Mouse (Mus musculus) kidney, adult 10 weeks (tissue): ENCODE results near the gene Gm13030. TPM values are rescaled to one million over a fixed set of nuclear protein-coding genes. Genes with fewer than 3 reads are reported as not detected.

Experiments used
- polyA plus RNA-seq: library from polyadenylated mRNA; stranded (reverse); fragments of 350-450 nt; fragmentation: Illumina TruSeq; extraction: RNeasy Lipid Tissue Mini Kit (QIAGEN cat#74804); gene quantifications from one replicate; pipeline ENCODE4 v1.2.3, GENCODE M21; 2014; ENCODE audit warnings: low read depth, low replicate concordance

Gene Gm13030
- polyA plus RNA-seq = not detected

DNA sequence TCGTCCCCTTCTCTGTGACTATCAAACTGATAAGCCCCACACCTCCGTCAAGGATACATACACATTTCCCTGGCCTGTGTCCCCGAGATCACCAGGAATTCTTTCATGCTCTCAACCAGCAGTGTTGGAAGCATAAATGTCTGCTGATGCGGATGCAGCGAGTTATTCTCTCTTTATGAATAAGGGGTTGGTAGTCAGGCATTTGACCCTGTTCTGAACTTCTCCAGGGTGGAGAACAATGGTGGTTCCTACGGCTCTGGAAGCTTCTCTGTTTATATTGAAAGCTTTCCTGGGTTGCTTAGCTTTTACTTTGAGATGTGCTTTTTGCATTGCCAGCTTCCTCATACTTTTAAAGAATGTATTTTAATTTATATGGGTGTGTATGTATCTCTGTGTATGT, at the start of gene Gm13030:
Gene Gm13030 (minus strand): TSS at position 101 of the 400 bp plus-strand sequence.

DNA sequence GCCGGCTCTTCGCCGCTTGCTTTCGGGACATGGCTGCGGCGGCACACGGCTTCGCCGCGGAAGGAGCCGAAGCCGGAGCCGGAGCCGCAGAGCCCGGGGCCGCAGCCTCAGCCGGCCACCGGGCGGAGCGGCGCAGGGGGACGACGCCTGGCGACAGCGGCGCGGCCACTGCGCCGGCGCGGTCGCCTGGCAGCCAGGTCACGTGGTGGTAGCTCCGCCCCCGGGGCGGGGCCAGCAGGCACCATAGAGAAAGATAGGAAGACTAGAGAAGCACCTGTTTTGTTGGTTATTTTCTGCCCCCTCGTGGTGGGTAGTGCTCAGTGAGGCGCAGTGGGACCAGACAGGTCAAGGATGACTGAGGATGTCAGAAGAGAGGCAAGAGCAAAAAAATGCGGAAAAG, 40.0 kb upstream of the Gm13030 start, which contains the start of gene Otud3:
Gene Otud3 (minus strand): TSS at position 149 of the 400 bp plus-strand sequence.

GRCm38 (mm10) chr4:138877731-138878130, 4.0 kb upstream of the Gm13030 start, which contains the start of gene Pla2g2e:
Gene Pla2g2e, plus strand, starts transcription at chr4:138877942.

DNA sequence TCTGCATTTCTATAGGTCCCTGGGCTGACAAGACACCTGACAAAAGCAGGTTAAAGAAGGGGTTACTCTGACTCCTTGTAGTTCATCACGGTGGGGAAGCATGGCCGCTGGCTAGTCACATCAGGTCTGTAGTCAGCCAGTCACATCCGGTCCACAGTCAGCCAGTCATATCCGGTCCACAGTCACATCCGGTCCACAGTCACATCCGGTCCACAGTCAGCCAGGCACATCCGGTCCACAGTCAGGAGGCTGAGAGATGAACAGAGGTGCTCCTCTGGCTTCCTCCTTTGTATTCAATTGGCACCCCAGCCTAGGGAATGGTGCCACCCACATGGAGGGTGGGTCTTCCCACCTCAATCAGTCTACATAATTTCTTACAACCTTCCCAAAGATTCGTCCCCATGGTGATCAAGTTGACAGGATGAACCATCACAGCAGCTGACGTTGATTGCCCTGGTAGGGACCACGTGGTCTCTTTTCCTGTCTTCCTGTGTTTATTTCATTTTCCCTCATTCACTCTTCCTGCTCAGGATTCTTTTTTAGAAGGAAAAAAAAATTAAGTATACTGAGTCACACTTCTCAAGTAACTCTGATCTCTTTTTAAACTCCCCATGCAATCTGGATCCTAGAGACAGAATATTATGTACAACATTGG, 10.3 kb downstream of the Gm13030 start, which contains the start of gene Pla2g5:
Gene Pla2g5 (minus strand): TSS at position 139 of the 655 bp plus-strand sequence.

Other genes with a start within 250 kb of the Gm13030 start
- gene Vwa5b1, start 238.1 kb downstream of the Gm13030 start, polyA plus RNA-seq = not detected
- gene Pla2g2c, start 149.2 kb downstream of the Gm13030 start, polyA plus RNA-seq = not detected
- gene Ubxn10, start 136.8 kb downstream of the Gm13030 start, polyA plus RNA-seq = 0.53 TPM
- gene Pla2g2f, start 116.3 kb downstream of the Gm13030 start, polyA plus RNA-seq = not detected
- not detected for gene Pla2g2d, start 98.2 kb downstream of the Gm13030 start, polyA plus RNA-seq
- gene Pla2g5, start 10.5 kb downstream of the Gm13030 start, polyA plus RNA-seq = 8.8 TPM
- gene Pla2g2e, start 4.0 kb upstream of the Gm13030 start, polyA plus RNA-seq = not detected
- gene Otud3, start 40.0 kb upstream of the Gm13030 start, polyA plus RNA-seq = 2.3 TPM
- 2.2 TPM for gene Rnf186, start 93.1 kb upstream of the Gm13030 start, polyA plus RNA-seq
- gene Tmco4, start 98.9 kb upstream of the Gm13030 start, polyA plus RNA-seq = 3.3 TPM
- not detected for gene Htr6, start 201.6 kb upstream of the Gm13030 start, polyA plus RNA-seq
- gene Nbl1, start 219.0 kb upstream of the Gm13030 start, polyA plus RNA-seq = 0.24 TPM